Mouse (Mus musculus): ENCODE measurements at regions not wholly inside any gene's neighbourhood (a gene's known extent, or its start where the extent isn't known, plus 50 kb on each side); places are given as distances from the start of the nearest gene placed in this dataset.

GRCm38 (mm10) chr19:30435054-30435738 lies 114.3 kb downstream of the Dkk1 start:
- TF ChIP-seq CTCF (IDR thresholded peaks at IDR 0.05), result no peak
- TF ChIP-seq POLR2A (IDR thresholded peaks at IDR 0.05; ENCODE audit: insufficient read depth, low read depth, low read length), result no peak
- TF ChIP-seq EP300 (IDR thresholded peaks at IDR 0.05; ENCODE audit: insufficient read depth, low read depth, low read length), result no peak
